In genomic region chr5:38350351-38350929, GRCm38 (mm10) we compare ENCODE assay signal across 28 mouse cellular contexts. TPM values are rescaled to one million over a fixed set of nuclear protein-coding genes. Genes with fewer than 3 reads are reported as not detected.
DNase-seq lines count a peak whose midpoint lies in the region; ATAC-seq and TF ChIP-seq lines count a peak whose summit lies in the region.
"Had no signal": no experiment of that assay in that cellular context is flagged by ENCODE, and none has a peak within 500 bp of the region (broad histone marks: within the 10 kb centered on the region; RNA-seq: fewer than 3 reads in every experiment).

No protein-coding gene starts in this region.

- WGBS in forebrain, embryonic 10.5 days = 17% methylated on average over 5 of the region's 5 CpGs
- WGBS in forebrain, postnatal 0 days = 19% methylated on average over 5 of the region's 5 CpGs
- WGBS in neural tube, embryonic 15.5 days = 13% methylated on average over 5 of the region's 5 CpGs
- 9% methylated on average over 5 of the region's 5 CpGs for WGBS in midbrain, embryonic 13.5 days

- peak overlapping the region; percentile 63; the same call in 1 of the 2 replicates for H3K27ac ChIP-seq in forebrain, embryonic 10.5 days
- H3K27ac ChIP-seq in forebrain, postnatal 0 days (ENCODE audit: low read depth, low read length) = no peak overlapping the region
- no peak overlapping the region for H3K27ac ChIP-seq in neural tube, embryonic 15.5 days (replicated peaks)
- H3K27ac ChIP-seq in midbrain, embryonic 13.5 days = no peak overlapping the region
- H3K27ac ChIP-seq: heart, embryonic 13.5 days had no signal

- no peak overlapping the region for H3K9ac ChIP-seq in forebrain, postnatal 0 days
- H3K9ac ChIP-seq in neural tube, embryonic 15.5 days (replicated peaks) = no peak overlapping the region
- H3K9ac ChIP-seq in midbrain, embryonic 13.5 days (replicated peaks) = no peak overlapping the region
- H3K9ac ChIP-seq: heart, embryonic 13.5 days; liver, postnatal 0 days had no signal

- H3K4me3 ChIP-seq in forebrain, embryonic 10.5 days = no peak overlapping the region
- no peak overlapping the region for H3K4me3 ChIP-seq in forebrain, postnatal 0 days (ENCODE audit: low read depth, low read length)
- no peak overlapping the region for H3K4me3 ChIP-seq in neural tube, embryonic 15.5 days (replicated peaks)
- no peak overlapping the region for H3K4me3 ChIP-seq in midbrain, embryonic 13.5 days (replicated peaks)
- H3K4me3 ChIP-seq: heart, embryonic 13.5 days; layer of hippocampus, adult 2 months; myocyte had no signal

- H3K36me3 ChIP-seq in forebrain, embryonic 10.5 days (replicated peaks) = no peaks in the 10 kb centered on the region
- no peaks in the 10 kb centered on the region for H3K36me3 ChIP-seq in forebrain, postnatal 0 days (ENCODE audit: insufficient read depth)
- no peaks in the 10 kb centered on the region for H3K36me3 ChIP-seq in neural tube, embryonic 15.5 days
- no peaks in the 10 kb centered on the region for H3K36me3 ChIP-seq in midbrain, embryonic 13.5 days
- H3K36me3 ChIP-seq: heart, embryonic 13.5 days had no signal

- H3K27me3 ChIP-seq in forebrain, embryonic 10.5 days (ENCODE audit: poor library complexity, severe bottlenecking) = peaks cover 14% of the 10 kb centered on the region; the same call in 1 of the 2 replicates
- H3K27me3 ChIP-seq in forebrain, postnatal 0 days (ENCODE audit: insufficient read depth, low read length) = no peaks in the 10 kb centered on the region
- H3K27me3 ChIP-seq in neural tube, embryonic 15.5 days (replicated peaks) = no peaks in the 10 kb centered on the region
- H3K27me3 ChIP-seq in midbrain, embryonic 13.5 days = 0 out of 2 replicates have a peak, but pooled peaks cover 4% of the 10 kb centered on the region

- no peaks in the 10 kb centered on the region for H3K9me3 ChIP-seq in forebrain, embryonic 10.5 days
- no peaks in the 10 kb centered on the region for H3K9me3 ChIP-seq in forebrain, postnatal 0 days (ENCODE audit: low read length)
- no peaks in the 10 kb centered on the region for H3K9me3 ChIP-seq in neural tube, embryonic 15.5 days (replicated peaks)
- H3K9me3 ChIP-seq in midbrain, embryonic 13.5 days = no peaks in the 10 kb centered on the region
- H3K9me3 ChIP-seq: heart, embryonic 13.5 days had no signal

- ATAC-seq in forebrain, postnatal 0 days = no peak
- no peak for ATAC-seq in neural tube, embryonic 15.5 days (ENCODE audit: low FRiP score)
- peak; percentile 60 for ATAC-seq in midbrain, embryonic 13.5 days
- ATAC-seq: inflammation-experienced regulatory T-cells, adult 6 months; liver, postnatal 0 days had no signal

- TF ChIP-seq CTCF in forebrain, postnatal 0 days (IDR thresholded peaks at IDR 0.05; ENCODE audit: low read depth) = no peak

- DNase-seq in forebrain, embryonic 10.5 days (ENCODE audit: extremely low spot score, low spot score) = peak; percentile 41
- DNase-seq in forebrain, postnatal 0 days = no peak
- DNase-seq in neural tube, embryonic 10.5 days (ENCODE audit: extremely low spot score, low spot score) = peak; percentile 52
- DNase-seq in layer of hippocampus, postnatal 25 days (ENCODE audit: extremely low spot score in 1 of 2, low spot score in 1 of 2) = no peak
- no peak for DNase-seq in thymus, postnatal 10 days (ENCODE audit: low spot score in 2 of 2)
- no peak for DNase-seq in ovary, postnatal 10 days (ENCODE audit: low spot score)
- DNase-seq: cerebellum, adult 2 months; cerebellum, postnatal 36 days; gastrocnemius, postnatal 14 days; heart, adult 18-20 months; kidney, adult 2 months; kidney, postnatal 10 days; left cerebral cortex, postnatal 4 days; liver; liver, postnatal 0 days; lung, postnatal 10 days; thymus, postnatal 36 days had no signal

- peaks cover 25% of the 10 kb centered on the region for H3K4me1 ChIP-seq in forebrain, embryonic 10.5 days
- H3K4me1 ChIP-seq in forebrain, postnatal 0 days (ENCODE audit: insufficient read depth) = no peaks in the 10 kb centered on the region
- no peaks in the 10 kb centered on the region for H3K4me1 ChIP-seq in neural tube, embryonic 15.5 days
- peaks cover 31% of the 10 kb centered on the region for H3K4me1 ChIP-seq in midbrain, embryonic 13.5 days (replicated peaks)
- H3K4me1 ChIP-seq: heart, embryonic 13.5 days had no signal

- H3K4me2 ChIP-seq in forebrain, postnatal 0 days (ENCODE audit: low read depth) = no peak overlapping the region
- H3K4me2 ChIP-seq in neural tube, embryonic 15.5 days = no peak overlapping the region
- H3K4me2 ChIP-seq in midbrain, embryonic 13.5 days (replicated peaks) = no peak overlapping the region
- H3K4me2 ChIP-seq: heart, embryonic 13.5 days had no signal

RNA-seq across cellular contexts. Expression of gene Drd5, which starts 31.3 kb away (rescaled TPM):
- polyA plus RNA-seq in forebrain, embryonic 10.5 days (2016; fragmentation: Nextera tagmentation; extraction: Ambion mirVana) = 0.05 TPM in 1 of 2 replicates, not detected in the other
- 0.69 and 2.9 TPM in 2 replicates for total RNA-seq in forebrain, postnatal 0 days (2014; rRNA removed)
- polyA plus RNA-seq in forebrain, postnatal 0 days (2015; fragmentation: Nextera tagmentation; extraction: Ambion mirVana) = 0.74 and 1.3 TPM in 2 replicates
- polyA plus RNA-seq in neural tube, embryonic 15.5 days (2015; fragmentation: Nextera tagmentation; extraction: Ambion mirVana) = 0.84 and 0.88 TPM in 2 replicates
- 0.13 and 0.26 TPM in 2 replicates for polyA plus RNA-seq in midbrain, embryonic 13.5 days (2015; fragmentation: Nextera tagmentation; extraction: Ambion mirVana)
- total RNA-seq in layer of hippocampus, postnatal 25 days (2021) = 10 to 100 TPM; 13.8 to 16.5 TPM
- total RNA-seq: adrenal gland, postnatal 4 days; gastrocnemius, postnatal 14 days; heart, adult 18-20 months; heart, postnatal 25 days; megakaryocyte, adult 5-6 weeks had no signal
- polyA plus RNA-seq: embryonic facial prominence, embryonic 14.5 days; heart, embryonic 13.5 days; kidney, adult 2 months; liver, postnatal 0 days; myocyte; testis, adult 2 months had no signal

Comparison
In these comparisons a context has a peak if more than half of its experiments do, and no peak if none do; other contexts are left out.
1. DNase-seq: peak in forebrain, embryonic 10.5 days (single experiment) and neural tube, embryonic 10.5 days (single experiment); none in forebrain, postnatal 0 days (single experiment), layer of hippocampus, postnatal 25 days (0 of 2), thymus, postnatal 10 days (0 of 2) and ovary, postnatal 10 days (single experiment).